Mouse (Mus musculus) heart, adult 2 months (tissue): ENCODE results near the gene Trappc5. TPM values are rescaled to one million over a fixed set of nuclear protein-coding genes. Genes with fewer than 3 reads are reported as not detected.

Experiments
- DNase-seq, 2 experiments: peaks; one replicate each; pipeline ENCODE4 v3.0.0; 2021
- H3K27ac ChIP-seq: fragments of 200-600 bp; 2 replicates; pipeline ENCODE4 v1.8.1; 2022
- H3K27me3 ChIP-seq: fragments of 200-500 bp; 2 replicates; pipeline ENCODE4 v1.6.1; 2012; ENCODE audit warnings: mild to moderate bottlenecking, low read length, inconsistent platforms, mixed read lengths; ENCODE audit not compliant: control insufficient read depth, insufficient read depth
- H3K36me3 ChIP-seq: fragments of 200-500 bp; 2 replicates; pipeline ENCODE4 v1.6.1; 2012; ENCODE audit warnings: low read length, inconsistent platforms; ENCODE audit not compliant: control insufficient read depth, insufficient read depth
- H3K4me1 ChIP-seq: fragments of 200-500 bp; 2 replicates; pipeline ENCODE4 v1.6.1; 2011; ENCODE audit warnings: low read length; ENCODE audit not compliant: control insufficient read depth, insufficient read depth
- H3K4me3 ChIP-seq: fragments of 200-600 bp; 2 replicates; pipeline ENCODE4 v1.8.1; 2022
- H3K79me2 ChIP-seq: fragments of 200-500 bp; replicated peaks from 2 replicates; pipeline ENCODE4 v1.6.1; 2012; ENCODE audit warnings: mild to moderate bottlenecking, inconsistent platforms, low read length, moderate library complexity, mixed read lengths; ENCODE audit not compliant: control insufficient read depth, insufficient read depth
- H3K9ac ChIP-seq: fragments of 200-500 bp; 2 replicates; pipeline ENCODE4 v1.6.1; 2012; ENCODE audit warnings: low read depth, mild to moderate bottlenecking, control low read depth, inconsistent platforms, low read length, mixed read lengths
- CTCF ChIP-seq: fragments of 200-600 bp; IDR thresholded peaks from 2 replicates; pipeline ENCODE4 v1.8.1; 2022; ENCODE audit warnings: antibody characterized with exemption, mild to moderate bottlenecking, moderate library complexity
- EP300 ChIP-seq: fragments of 200-500 bp; IDR thresholded peaks from 2 replicates; pipeline ENCODE4 v1.6.1; 2011; ENCODE audit warnings: low read depth, low read length, control low read depth; ENCODE audit not compliant: insufficient read depth
- POLR2A ChIP-seq: fragments of 200-500 bp; IDR thresholded peaks from 2 replicates; pipeline ENCODE4 v1.6.1; 2011; ENCODE audit warnings: mild to moderate bottlenecking, low read depth, low read length, control low read depth; ENCODE audit not compliant: insufficient read depth
- WGBS: fragments of 180-500 bp; shearing (Covaris S2); methylation state at CpG from one replicate; pipeline ENCODE4 v1.1.7; 2018; 5-methylcytosine and 5-hydroxymethylcytosine counted together
- intact Hi-C: fragments of 180-260 bp; cut with DNase I; formaldehyde crosslinking; loops from one replicate; pipeline ENCODE4 v1.15.1; 2025
- polyA plus RNA-seq: library from polyadenylated mRNA; depleted of rRNA; stranded (reverse); fragments of >200 nt; gene quantifications from 2 replicates; pipeline ENCODE4 v1.2.3, GENCODE M21; 2012
- total RNA-seq, 2 experiments: library from RNA; stranded (reverse); gene quantifications; 2 replicates each; pipeline ENCODE4 v1.2.3; 2021

Gene Trappc5
- total and polyA plus RNA-seq, 3 experiments: 17.6 to 19.9 (median 19.3) TPM

DNA sequence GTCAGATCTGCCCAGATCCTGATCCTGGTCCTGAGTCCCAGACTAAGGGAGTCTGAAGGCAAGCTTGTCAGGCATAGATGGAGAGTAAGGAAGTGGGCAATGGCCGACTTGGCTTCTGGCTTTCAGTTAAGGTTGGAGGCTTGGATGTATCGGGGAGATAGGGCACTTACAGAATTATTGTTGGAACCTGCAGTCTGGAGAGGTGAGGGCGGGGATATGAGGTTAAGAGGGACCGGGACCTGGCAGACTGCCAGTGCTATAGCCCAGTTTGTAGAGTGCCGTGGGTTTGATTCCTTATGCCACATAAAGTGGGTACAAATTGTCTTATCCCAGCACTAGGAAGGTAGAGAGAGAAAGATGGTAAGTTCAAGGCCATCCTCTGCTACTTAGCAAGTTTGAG lies 3.6 kb downstream of the Trappc5 start:
- no peak for DNase-seq
- no peaks in the 10 kb centered on the region for H3K27me3 ChIP-seq
- TF ChIP-seq EP300: no peak
- TF ChIP-seq CTCF: no peak
- TF ChIP-seq POLR2A: no peak
- intact Hi-C loops: loop anchor here (10.0 kb wide), 1 partner anchor 325 kb away; the partner anchor contains the start of gene A430078G23Rik
- H3K79me2 ChIP-seq: no peaks in the 10 kb centered on the region
- 82% methylated on average over 5 of the region's 5 CpGs for WGBS
- H3K27ac ChIP-seq: no peak overlapping the region
- H3K36me3 ChIP-seq: no peaks in the 10 kb centered on the region
- no peak overlapping the region for H3K9ac ChIP-seq
- H3K4me3 ChIP-seq: no peak overlapping the region
- H3K4me1 ChIP-seq: 0 out of 2 replicates have a peak, but pooled peaks cover 2% of the 10 kb centered on the region

DNA sequence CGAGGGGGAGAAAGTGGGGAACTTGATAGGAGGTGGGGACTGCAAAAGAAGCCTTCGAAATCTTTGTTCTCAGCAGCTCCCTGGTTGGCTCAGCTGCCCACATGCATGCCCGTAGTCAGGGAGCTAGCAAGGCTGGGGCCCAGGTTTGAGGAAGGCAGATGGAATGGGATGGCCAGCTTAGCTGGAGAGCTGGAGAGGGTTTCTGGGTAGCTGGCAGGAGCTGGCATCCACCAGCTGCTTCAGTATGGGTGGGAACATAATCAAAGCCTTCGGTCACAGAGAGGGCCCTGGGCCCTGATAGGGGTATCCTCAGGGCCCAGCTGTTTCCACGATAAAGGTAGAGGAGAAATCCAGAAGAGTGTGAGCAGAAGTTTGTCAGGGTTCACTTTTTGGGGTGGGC lies 6.3 kb downstream of the Trappc5 start:
- no peak for DNase-seq
- H3K9ac ChIP-seq: no peak overlapping the region
- 93% methylated on average over 5 of the region's 5 CpGs for WGBS
- H3K27ac ChIP-seq: no peak overlapping the region
- no peaks in the 10 kb centered on the region for H3K79me2 ChIP-seq
- TF ChIP-seq CTCF: no peak
- no peak for TF ChIP-seq POLR2A
- TF ChIP-seq EP300: no peak
- no peaks in the 10 kb centered on the region for H3K27me3 ChIP-seq
- intact Hi-C loops: no loop called here
- no peaks in the 10 kb centered on the region for H3K36me3 ChIP-seq
- no peaks in the 10 kb centered on the region for H3K4me1 ChIP-seq
- no peak overlapping the region for H3K4me3 ChIP-seq

DNA sequence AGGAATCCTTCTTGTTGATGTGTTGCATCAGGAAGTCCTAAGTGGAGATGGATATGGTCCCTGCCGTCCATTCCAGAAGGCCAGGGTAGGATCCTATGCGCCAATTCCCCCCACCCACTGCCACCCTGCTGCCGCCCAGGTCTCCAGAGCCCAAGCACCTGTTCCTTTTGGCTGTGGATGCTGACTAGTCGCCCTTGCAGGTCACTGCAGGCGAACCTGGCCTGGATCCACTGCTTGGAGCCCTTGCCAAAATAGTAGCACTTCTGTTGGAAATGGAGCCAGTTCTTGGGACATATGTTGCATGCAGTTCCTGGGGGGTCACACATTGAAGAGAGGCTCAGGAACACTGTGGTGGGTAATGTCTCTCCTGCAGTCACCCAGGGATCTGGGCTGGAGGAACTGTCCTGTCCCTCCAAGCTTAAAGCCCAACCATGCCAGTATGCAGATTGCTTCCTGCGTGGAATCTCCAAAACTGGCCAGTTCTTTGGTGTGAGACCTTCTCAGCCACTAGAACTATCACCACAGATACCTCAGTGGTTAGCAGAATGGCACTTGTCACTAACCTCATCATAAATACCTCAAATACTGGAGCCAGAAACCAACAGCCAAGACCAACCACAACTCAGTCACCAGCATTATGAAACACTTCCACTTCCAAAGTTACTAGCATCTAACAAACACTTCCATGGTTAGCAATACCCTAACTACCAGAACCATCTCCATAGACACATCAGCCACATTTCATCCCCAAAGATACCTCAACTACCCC lies 7.5 kb downstream of the Trappc5 start:
- intact Hi-C loops: no loop called here
- WGBS: 49% methylated on average over 6 of the region's 6 CpGs

DNA sequence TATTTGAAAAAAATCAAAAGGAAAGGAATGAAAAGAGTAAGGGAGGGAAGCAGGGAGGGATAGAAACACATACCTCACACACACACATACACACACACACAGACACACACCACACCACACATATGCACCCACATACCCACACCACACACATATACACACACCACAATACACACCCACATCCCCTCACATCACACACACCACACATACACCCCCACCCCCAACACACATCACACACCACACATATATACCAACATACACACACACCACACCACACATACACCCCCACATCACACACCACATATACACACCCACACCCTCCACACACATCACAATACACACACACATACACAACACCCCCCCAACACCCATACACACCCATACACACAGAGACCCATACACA lies 8.4 kb downstream of the Trappc5 start:
- intact Hi-C loops: no loop called here
- Histone ChIP-seq H3K4me1 (no peaks in the 10 kb centered on the region), H3K4me3 (no peak overlapping the region), H3K27ac (no peak overlapping the region), H3K79me2 (no peaks in the 10 kb centered on the region), H3K27me3 (no peaks in the 10 kb centered on the region), H3K9ac (no peak overlapping the region), H3K36me3 (no peaks in the 10 kb centered on the region)
- DNase-seq: no peak
- TF ChIP-seq POLR2A (no peak), EP300 (no peak), CTCF (no peak)

More for the DNA sequence above, 7.5 kb downstream of the Trappc5 start:
- no peak for DNase-seq
- Histone ChIP-seq H3K27ac (no peak overlapping the region), H3K79me2 (no peaks in the 10 kb centered on the region), H3K27me3 (no peaks in the 10 kb centered on the region), H3K36me3 (no peaks in the 10 kb centered on the region), H3K4me1 (no peaks in the 10 kb centered on the region), H3K4me3 (no peak overlapping the region), H3K9ac (no peak overlapping the region)
- TF ChIP-seq EP300 (no peak), POLR2A (no peak), CTCF (no peak)

DNA sequence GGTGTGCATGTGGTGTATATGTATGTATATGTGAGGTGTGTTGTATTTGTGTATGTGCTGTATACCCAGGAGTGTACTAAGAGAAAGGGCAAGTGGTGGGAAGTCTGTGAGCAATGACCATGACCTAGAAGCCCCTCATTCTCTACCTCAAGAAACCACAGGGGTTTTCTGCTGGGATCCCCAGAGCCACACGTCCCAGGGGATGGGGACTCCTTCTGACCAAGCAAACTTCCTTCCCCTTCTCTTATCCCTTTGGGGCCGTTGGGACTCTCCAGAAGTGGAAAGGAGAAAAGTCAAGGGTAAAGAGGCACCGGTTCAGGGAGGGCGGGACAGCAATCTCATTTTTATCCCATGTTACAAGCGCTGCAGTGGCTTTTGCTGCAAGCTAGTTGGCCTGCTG lies 9.3 kb downstream of the Trappc5 start:
- TF ChIP-seq CTCF (no peak), EP300 (no peak)
- no peak for DNase-seq
- Histone ChIP-seq H3K27me3 (no peaks in the 10 kb centered on the region), H3K79me2 (no peaks in the 10 kb centered on the region), H3K4me1 (no peaks in the 10 kb centered on the region), H3K4me3 (no peak overlapping the region), H3K9ac (no peak overlapping the region), H3K36me3 (no peaks in the 10 kb centered on the region), H3K27ac (no peak overlapping the region)
- WGBS: 47% methylated on average over 5 of the region's 5 CpGs
- intact Hi-C loops: no loop called here

DNA sequence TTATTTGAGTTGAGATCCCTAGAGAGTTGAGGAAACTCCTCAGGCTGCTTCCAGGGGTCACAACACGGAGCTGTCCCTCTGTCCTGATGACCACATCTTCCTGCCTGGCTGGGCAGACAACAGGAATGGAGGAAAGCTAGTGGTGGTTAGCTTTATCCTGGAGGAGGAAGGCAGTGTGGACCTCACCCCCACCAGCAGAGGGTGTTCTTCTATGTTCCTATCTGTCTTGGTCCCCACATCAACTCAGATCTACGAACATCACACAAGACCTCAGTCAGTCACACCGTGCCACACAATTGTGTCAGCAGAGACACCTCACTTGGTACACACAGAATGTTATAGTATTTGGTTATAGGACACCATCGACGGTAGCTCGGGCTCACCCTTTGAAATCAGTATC lies 11.4 kb downstream of the Trappc5 start:
- intact Hi-C loops: no loop called here
- H3K9ac ChIP-seq: no peak overlapping the region
- no peaks in the 10 kb centered on the region for H3K79me2 ChIP-seq
- no peaks in the 10 kb centered on the region for H3K36me3 ChIP-seq
- 65% methylated on average over 6 of the region's 6 CpGs for WGBS
- no peaks in the 10 kb centered on the region for H3K4me1 ChIP-seq
- no peak overlapping the region for H3K27ac ChIP-seq
- H3K27me3 ChIP-seq: no peaks in the 10 kb centered on the region
- no peak overlapping the region for H3K4me3 ChIP-seq
- no peak for DNase-seq
- no peak for TF ChIP-seq EP300
